Mouse (Mus musculus) intestine, embryonic 16.5 days (tissue): ENCODE data around the gene Gm49395. TPM values are rescaled to one million over a fixed set of nuclear protein-coding genes. Genes with fewer than 3 reads are reported as not detected.
A peak's percentile ranks its signal among the peaks of the same experiment; 100 is the strongest.

Source experiments
- ATAC-seq: fragments of 200-750 bp; cut with Nextera tagmentation; 2 replicates; pipeline ENCODE4 v1.8.0; 2017; ENCODE audit warnings: moderate TSS enrichment, moderate library complexity
- H3K27ac ChIP-seq: fragments of 300-500 bp; sonication (generic); 2 replicates; pipeline ENCODE4 v1.5.1; 2014; ENCODE audit warnings: mild to moderate bottlenecking, low read length
- H3K27me3 ChIP-seq: fragments of 300-500 bp; sonication (generic); replicated peaks from 2 replicates; pipeline ENCODE4 v1.6.1; 2014; ENCODE audit warnings: low read length, control low read depth, mixed read lengths; ENCODE audit not compliant: control insufficient read depth, insufficient read depth
- H3K36me3 ChIP-seq: fragments of 300-500 bp; sonication (generic); 2 replicates; pipeline ENCODE4 v1.6.1; 2014; ENCODE audit warnings: low read length, control low read depth; ENCODE audit not compliant: control insufficient read depth, insufficient read depth
- H3K4me1 ChIP-seq: fragments of 300-500 bp; sonication (generic); 2 replicates; pipeline ENCODE4 v1.6.1; 2014; ENCODE audit warnings: low read length, control low read depth, mixed read lengths; ENCODE audit not compliant: control insufficient read depth, insufficient read depth
- H3K4me2 ChIP-seq: fragments of 300-500 bp; sonication (generic); 2 replicates; pipeline ENCODE4 v1.6.1; 2014; ENCODE audit warnings: low read depth, low read length, control low read depth
- H3K4me3 ChIP-seq: fragments of 300-500 bp; sonication (generic); 2 replicates; pipeline ENCODE4 v1.5.1; 2014; ENCODE audit warnings: mild to moderate bottlenecking, low read length
- H3K9ac ChIP-seq: fragments of 300-500 bp; sonication (generic); 2 replicates; pipeline ENCODE4 v1.6.1; 2014; ENCODE audit warnings: low read depth, low read length
- H3K9me3 ChIP-seq: fragments of 300-500 bp; sonication (generic); 2 replicates; pipeline ENCODE4 v1.6.1; 2016; ENCODE audit warnings: low read length, control low read depth; ENCODE audit not compliant: control insufficient read depth
- WGBS: fragments of 180-500 bp; shearing (Covaris S2); extraction: QIAGEN DNeasy Blood & Tissue Kit; methylation state at CpG from one replicate; pipeline ENCODE4 v1.1.7; 2014; 5-methylcytosine and 5-hydroxymethylcytosine counted together
- polyA plus RNA-seq: library from polyadenylated mRNA; unstranded; fragments of >200 nt; fragmentation: Nextera tagmentation; extraction: Ambion mirVana; gene quantifications from 2 replicates; pipeline ENCODE4 v1.2.1, GENCODE M21; 2015

Gene Gm49395
- polyA plus RNA-seq, 1 experiment from 2014 or later, result 5.9 TPM

- H3K4me3 ChIP-seq, result no peak overlapping the region
- no peaks in the 10 kb centered on the region for H3K36me3 ChIP-seq
- no peak overlapping the region; the same call in 1 of the 2 replicates for H3K27ac ChIP-seq
- WGBS, result 37% methylated on average over 2 of the region's 2 CpGs
- H3K9me3 ChIP-seq, result no peaks in the 10 kb centered on the region
- 0 out of 2 replicates have a peak, but pooled peaks cover 3% of the 10 kb centered on the region for H3K4me1 ChIP-seq
- no peak overlapping the region for H3K4me2 ChIP-seq
- no peaks in the 10 kb centered on the region for H3K27me3 ChIP-seq
- no peak for ATAC-seq
- H3K9ac ChIP-seq, result no peak overlapping the region
Observed at GRCm38 (mm10) chr13:115042652-115043051, 59.1 kb downstream of the Gm49395 start.

DNA sequence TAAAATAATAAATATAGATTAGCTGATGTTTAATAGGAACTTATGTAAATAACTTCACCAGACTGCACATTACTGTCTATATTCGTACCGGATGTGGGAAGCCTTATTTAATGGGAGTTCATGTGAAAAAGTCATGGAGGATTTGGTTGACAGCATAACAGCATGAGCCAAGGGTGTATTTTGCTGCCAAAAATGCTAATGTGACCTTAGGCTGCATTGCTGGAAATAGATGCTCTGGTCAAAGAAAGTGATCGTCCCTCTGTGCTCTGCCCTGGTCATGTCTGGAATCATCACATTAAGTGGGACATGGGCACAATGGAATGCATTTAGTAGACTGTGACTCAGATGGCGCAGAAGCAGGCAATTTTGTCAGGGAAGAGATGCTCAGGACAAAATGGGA is 64.4 kb downstream of the Gm49395 start:
- Histone ChIP-seq H3K4me2 (no peak overlapping the region), H3K27me3 (no peaks in the 10 kb centered on the region), H3K9ac (no peak overlapping the region), H3K27ac (no peak overlapping the region), H3K4me1 (no peaks in the 10 kb centered on the region), H3K9me3 (no peaks in the 10 kb centered on the region), H3K4me3 (no peak overlapping the region), H3K36me3 (no peaks in the 10 kb centered on the region)
- WGBS, result 70% methylated on average over 4 of the region's 4 CpGs
- 0 out of 2 replicates have a peak, but pooled peaks have one; percentile 26 for ATAC-seq

GRCm38 (mm10) chr13:115035387-115035786 is 66.3 kb downstream of the Gm49395 start:
- no peak overlapping the region for H3K4me3 ChIP-seq
- H3K9ac ChIP-seq, result no peak overlapping the region
- no peaks in the 10 kb centered on the region for H3K9me3 ChIP-seq
- 59% methylated on average over 8 of the region's 8 CpGs for WGBS
- no peaks in the 10 kb centered on the region for H3K4me1 ChIP-seq
- H3K36me3 ChIP-seq, result no peaks in the 10 kb centered on the region
- H3K4me2 ChIP-seq, result no peak overlapping the region
- no peak overlapping the region for H3K27ac ChIP-seq
- ATAC-seq, result no peak
- H3K27me3 ChIP-seq, result no peaks in the 10 kb centered on the region

DNA sequence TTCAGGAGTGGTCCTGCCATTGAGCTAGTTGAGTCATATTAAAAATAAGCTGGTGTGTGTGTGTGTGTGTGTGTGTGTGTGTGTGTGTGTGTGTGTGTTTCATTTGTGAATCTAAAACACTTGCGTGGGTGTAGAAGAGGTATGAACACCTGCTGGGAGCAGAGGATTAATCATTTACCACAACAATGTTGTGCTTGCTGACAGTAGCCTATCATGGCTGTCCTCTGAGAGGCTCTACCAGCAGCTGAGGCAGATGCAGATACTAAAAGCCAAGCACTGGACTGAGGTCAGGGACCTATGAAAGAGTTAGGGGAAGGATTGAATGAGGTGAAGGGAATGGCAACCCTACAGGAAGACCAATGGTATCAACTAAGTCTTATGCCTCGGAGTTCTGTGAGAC is 68.6 kb downstream of the Gm49395 start:
- no peaks in the 10 kb centered on the region for H3K4me1 ChIP-seq
- H3K4me2 ChIP-seq, result no peak overlapping the region
- H3K36me3 ChIP-seq, result no peaks in the 10 kb centered on the region
- no peak overlapping the region for H3K9ac ChIP-seq
- H3K4me3 ChIP-seq, result no peak overlapping the region
- no peaks in the 10 kb centered on the region for H3K27me3 ChIP-seq
- 72% methylated on average over 2 of the region's 2 CpGs for WGBS
- no peak overlapping the region for H3K27ac ChIP-seq
- peak; percentile 76 for ATAC-seq
- no peaks in the 10 kb centered on the region for H3K9me3 ChIP-seq

- H3K9me3 ChIP-seq, result no peaks in the 10 kb centered on the region
- no peak overlapping the region for H3K9ac ChIP-seq
- no peak overlapping the region for H3K27ac ChIP-seq
- H3K4me1 ChIP-seq, result no peaks in the 10 kb centered on the region
- H3K36me3 ChIP-seq, result no peaks in the 10 kb centered on the region
- no peak overlapping the region for H3K4me2 ChIP-seq
- H3K27me3 ChIP-seq, result no peaks in the 10 kb centered on the region
- 71% methylated on average over 17 of the region's 17 CpGs for WGBS
- no peak overlapping the region for H3K4me3 ChIP-seq
- ATAC-seq, result no peak
Observed at GRCm38 (mm10) chr13:115031177-115032000, 70.3 kb downstream of the Gm49395 start.

DNA sequence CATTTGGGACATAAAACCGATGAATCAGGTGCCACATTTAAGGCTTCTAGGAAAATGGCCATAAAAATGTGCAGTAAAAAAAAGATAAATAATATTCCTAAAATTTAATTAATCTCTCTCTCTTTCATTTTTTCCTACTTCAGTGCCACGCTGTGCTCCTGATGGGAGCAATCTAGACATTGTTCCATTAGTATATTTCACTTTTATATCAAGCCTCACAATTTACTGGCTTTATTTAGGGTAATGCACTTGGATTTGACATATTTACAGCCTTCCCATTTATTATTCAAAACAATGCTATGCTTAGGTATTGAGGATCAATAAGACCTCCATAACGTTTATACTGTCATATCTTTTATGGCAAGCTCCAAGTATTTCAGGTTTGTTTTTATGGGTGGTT is 76.3 kb downstream of the Gm49395 start:
- Histone ChIP-seq H3K27ac (no peak overlapping the region), H3K9me3 (no peaks in the 10 kb centered on the region), H3K27me3 (no peaks in the 10 kb centered on the region), H3K9ac (no peak overlapping the region), H3K4me1 (0 out of 2 replicates have a peak, but pooled peaks cover 3% of the 10 kb centered on the region), H3K36me3 (no peaks in the 10 kb centered on the region), H3K4me3 (no peak overlapping the region), H3K4me2 (no peak overlapping the region)
- 72% methylated on average over 3 of the region's 3 CpGs for WGBS
- ATAC-seq, result no peak

GRCm38 (mm10) chr13:115022117-115022787 is 79.5 kb downstream of the Gm49395 start:
- 0 out of 2 replicates have a peak, but pooled peaks cover 3% of the 10 kb centered on the region for H3K4me1 ChIP-seq
- H3K36me3 ChIP-seq, result no peaks in the 10 kb centered on the region
- no peak overlapping the region for H3K4me3 ChIP-seq
- H3K27ac ChIP-seq, result no peak overlapping the region
- no peak overlapping the region for H3K4me2 ChIP-seq
- no peaks in the 10 kb centered on the region for H3K9me3 ChIP-seq
- no peak for ATAC-seq
- WGBS, result 90% methylated on average over 6 of the region's 6 CpGs
- no peaks in the 10 kb centered on the region for H3K27me3 ChIP-seq
- H3K9ac ChIP-seq, result no peak overlapping the region

DNA sequence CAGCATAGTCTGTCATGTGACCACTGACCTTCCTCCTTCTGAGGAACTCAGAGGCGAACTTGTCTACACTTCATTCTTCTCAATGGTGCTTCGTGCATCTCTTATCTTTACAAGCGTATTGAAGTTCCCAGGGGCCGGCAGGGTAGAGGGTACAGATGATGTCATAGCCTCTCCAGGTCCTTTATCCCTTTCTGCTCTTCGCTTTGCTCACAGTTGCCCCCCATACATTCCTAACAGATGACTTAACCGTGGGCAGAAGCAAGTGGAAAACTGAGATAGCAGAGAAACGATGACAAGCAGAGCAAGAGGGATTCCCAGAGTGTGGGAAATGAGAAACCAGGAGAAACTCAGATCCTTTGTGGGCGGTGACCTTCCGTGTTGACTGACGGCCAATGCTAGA is 80.3 kb downstream of the Gm49395 start:
- Histone ChIP-seq H3K4me2 (no peak overlapping the region), H3K9me3 (no peaks in the 10 kb centered on the region), H3K9ac (no peak overlapping the region), H3K36me3 (no peaks in the 10 kb centered on the region), H3K27me3 (no peaks in the 10 kb centered on the region), H3K4me3 (no peak overlapping the region), H3K27ac (no peak overlapping the region), H3K4me1 (0 out of 2 replicates have a peak, but pooled peaks cover 3% of the 10 kb centered on the region)
- ATAC-seq, result peak; percentile 67
- WGBS, result 64% methylated on average over 10 of the region's 10 CpGs

DNA sequence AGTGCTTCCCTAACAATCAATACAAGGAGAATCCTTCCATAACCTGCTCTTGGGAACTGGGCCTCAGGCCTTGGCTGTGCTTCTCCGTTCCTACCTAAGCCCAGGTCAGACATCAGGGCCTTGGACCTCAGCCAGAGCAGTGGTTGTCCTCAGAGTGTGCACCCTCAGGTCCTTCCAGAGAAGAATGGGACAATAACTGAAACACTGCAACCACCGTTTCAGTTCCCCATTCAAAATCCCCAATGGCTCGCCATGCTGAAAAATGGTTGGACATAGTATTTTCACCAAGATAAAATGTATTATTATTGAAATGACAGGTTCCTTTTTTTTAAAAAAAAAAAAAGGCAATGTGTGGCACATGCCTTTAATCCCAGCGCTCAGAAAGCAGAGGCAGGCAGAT is 81.0 kb downstream of the Gm49395 start:
- Histone ChIP-seq H3K4me2 (no peak overlapping the region), H3K4me3 (no peak overlapping the region), H3K27ac (no peak overlapping the region), H3K27me3 (no peaks in the 10 kb centered on the region), H3K9me3 (no peaks in the 10 kb centered on the region), H3K9ac (no peak overlapping the region), H3K4me1 (0 out of 2 replicates have a peak, but pooled peaks cover 3% of the 10 kb centered on the region), H3K36me3 (no peaks in the 10 kb centered on the region)
- WGBS, result 85% methylated on average over 4 of the region's 4 CpGs
- ATAC-seq, result no peak
